Mouse (Mus musculus): ENCODE measurements around the gene Tsc1.

Tsc1 gene

DNA sequence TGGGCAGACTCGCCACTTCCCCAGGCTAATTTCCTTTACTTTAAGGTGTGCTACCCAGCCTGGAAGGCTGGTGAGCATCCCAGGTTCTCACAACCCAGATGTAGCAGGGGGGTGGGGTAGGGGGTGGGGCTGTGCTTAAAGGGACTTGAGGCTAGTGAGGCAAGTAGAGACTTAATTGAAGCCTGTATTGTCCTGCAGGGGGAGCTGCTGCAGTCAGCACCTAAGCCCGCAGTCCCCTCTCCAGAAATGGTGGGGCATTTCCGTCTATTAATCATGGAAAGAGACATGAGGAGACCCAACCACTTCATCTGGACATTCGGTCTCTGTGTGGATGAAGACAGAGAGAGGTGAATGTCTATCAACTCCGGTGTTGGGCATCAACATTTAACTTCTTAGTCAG is 24.7 kb upstream of the Tsc1 start:
- no peak for DNase-seq

DNA sequence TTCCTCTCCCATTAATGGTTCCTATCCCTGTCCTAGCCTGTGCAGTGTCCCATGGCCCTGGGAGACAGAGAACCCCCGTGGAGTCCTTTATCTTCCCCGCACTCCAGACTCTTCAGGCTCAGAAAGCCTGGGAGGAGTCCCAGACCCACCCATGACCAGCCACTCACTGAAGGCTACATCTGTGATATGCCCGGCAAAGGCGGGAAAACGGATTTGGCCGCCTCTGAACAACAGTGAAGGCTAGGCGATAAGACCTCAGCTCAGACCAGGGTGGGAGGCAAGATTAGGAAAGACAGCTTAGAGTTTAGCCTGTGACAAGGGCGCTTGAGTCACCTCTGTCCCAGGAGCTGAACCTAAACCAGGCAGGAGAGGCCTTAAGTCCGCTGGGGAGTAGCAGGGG is 24.2 kb upstream of the Tsc1 start:
- no peak for DNase-seq

DNA sequence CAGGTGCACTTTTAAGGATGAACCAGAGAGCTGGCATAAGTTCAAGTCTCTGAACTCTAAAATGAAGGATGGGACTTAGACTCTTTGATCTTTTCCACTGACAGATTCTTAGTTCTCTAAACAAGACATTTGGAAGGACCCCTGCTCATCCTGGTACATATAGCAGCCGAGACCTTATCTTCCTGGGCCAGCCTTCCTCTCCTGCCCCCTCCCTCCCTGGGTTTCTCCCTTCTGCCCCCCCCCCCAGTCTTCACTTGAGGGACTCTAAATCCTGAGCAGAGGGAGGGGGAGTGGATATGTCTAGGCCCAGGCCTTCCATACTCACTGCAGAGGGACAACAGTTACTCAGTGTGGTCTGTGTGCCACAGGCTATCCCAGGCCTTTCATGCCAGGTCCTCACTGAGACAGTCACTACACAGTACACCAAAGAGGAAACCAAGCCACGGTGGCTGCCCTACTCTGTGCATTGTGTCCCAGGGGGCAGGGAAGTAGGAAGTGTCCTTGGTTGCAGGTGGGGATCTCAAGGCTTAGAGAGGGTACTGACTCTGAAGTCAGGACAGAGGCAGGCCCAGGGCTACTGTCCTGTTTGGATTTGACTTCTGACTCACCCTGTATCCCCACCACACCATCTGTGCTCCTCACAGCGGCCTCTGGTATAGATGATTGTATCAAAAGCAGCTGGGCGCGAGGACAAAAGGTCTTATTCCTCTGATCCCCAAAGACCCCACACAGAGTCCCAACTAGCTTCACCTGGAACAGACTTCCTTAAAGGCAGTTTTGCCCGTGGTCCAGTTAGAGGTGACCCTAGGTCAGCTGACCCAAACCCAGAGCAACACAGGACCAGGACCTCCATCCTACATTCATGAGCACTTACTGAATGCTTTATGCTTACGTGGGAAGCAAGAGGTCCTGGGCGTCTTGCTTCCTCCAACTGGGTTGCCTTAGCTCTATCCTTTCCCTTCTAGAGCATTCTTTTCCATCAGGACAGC is 23.2 kb upstream of the Tsc1 start:
- DNase-seq: no peak

GRCm38 (mm10) chr2:28618777-28619336 is 22.2 kb upstream of the Tsc1 start:
- DNase-seq: no peak

- DNase-seq: no peak
Observed at GRCm38 (mm10) chr2:28619369-28619768, 21.7 kb upstream of the Tsc1 start.

DNA sequence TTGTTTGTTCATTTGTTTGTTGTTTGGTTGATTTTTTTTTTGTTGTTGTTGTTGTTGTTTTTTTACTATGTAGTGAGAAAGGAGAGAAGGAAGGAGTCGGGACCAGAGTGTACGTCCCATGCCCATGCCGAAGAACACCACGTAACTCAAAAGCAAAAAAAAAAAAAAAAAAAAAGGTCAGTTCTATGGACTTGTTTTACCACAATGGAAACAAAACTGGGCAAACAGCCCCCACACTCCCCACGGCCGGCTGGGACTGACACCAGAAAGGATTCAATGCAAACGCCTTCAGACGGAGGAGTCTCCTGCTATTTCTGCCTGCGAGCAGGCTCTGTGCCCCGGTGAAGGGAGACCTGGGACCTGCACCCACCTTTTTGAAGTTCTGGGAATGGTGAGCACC is 20.5 kb upstream of the Tsc1 start:
- DNase-seq: no peak

DNA sequence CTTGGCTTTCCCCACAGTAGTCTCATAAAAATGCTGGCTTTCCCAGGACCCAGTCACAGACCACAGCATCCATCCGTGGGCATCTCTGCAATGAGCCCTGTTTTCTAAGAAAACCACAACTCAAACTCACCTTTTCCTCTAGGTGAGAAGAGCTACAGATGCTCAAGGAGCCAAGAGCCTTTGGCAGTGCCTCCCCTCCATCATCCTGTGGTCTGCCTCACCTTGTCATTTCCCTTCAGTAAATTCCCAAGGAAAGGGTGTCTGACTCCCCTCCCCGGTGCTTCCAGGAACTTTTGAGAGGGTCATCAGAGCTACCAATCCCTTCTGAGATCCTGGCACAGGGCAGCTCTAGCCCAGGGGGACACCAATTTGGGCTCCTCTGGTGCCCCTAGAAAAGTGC is 19.9 kb upstream of the Tsc1 start:
- no peak for DNase-seq

- DNase-seq: no peak
Observed at GRCm38 (mm10) chr2:28621664-28622171, 19.3 kb upstream of the Tsc1 start, which contains the start of gene Gfi1b. Gene Gfi1b, minus strand, starts transcription at chr2:28621982.

- DNase-seq: peak; percentile 16 to 49
Observed at GRCm38 (mm10) chr2:28622521-28623124, 18.4 kb upstream of the Tsc1 start.

DNA sequence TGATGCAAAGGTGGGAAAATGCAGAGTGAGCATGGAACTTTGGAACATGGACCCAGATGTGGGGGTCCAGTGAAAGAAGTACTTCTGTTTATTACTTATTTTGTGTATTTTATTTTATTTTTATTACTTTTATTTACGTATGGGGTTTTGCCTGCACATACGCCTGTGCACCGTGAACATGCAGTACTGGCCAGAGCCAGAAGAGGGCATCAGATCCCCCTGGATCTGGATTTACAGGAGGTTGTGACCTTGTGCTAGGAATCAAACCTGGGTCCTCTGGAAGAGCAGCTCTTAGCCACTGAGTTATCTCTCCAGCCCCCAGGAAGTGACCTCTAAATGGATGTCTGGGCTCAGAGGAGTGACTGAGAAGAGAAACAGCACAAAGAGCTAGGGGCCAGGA is 16.2 kb upstream of the Tsc1 start:
- DNase-seq: no peak

GRCm38 (mm10) chr2:28626038-28626437 is 15.0 kb upstream of the Tsc1 start:
- DNase-seq: no peak

- DNase-seq: no peak
Observed at GRCm38 (mm10) chr2:28628053-28628452, 13.0 kb upstream of the Tsc1 start.

DNA sequence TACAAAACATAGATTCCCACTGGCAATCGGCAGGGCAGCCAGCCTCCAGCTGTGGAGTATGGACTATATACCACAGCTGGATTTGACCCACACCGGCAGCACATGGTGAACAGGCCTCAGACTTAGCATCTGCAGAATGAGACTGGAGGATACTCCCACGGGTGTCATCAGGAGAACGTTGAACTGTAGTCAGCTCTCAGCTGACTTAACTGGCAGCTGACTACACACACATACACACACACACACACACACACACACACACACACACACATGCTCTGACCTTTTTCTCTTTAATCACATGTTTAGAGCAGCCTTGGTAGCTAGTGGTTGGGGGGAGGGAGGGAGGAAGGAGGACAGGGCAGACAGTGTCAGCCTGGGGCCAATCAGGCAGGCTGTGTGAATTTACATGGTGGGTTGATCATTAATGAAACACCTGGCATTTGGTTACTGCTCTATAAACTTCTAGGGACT is 11.1 kb upstream of the Tsc1 start:
- no peak for DNase-seq

- no peak for DNase-seq
Observed at GRCm38 (mm10) chr2:28632626-28633025, 8.4 kb upstream of the Tsc1 start.

DNA sequence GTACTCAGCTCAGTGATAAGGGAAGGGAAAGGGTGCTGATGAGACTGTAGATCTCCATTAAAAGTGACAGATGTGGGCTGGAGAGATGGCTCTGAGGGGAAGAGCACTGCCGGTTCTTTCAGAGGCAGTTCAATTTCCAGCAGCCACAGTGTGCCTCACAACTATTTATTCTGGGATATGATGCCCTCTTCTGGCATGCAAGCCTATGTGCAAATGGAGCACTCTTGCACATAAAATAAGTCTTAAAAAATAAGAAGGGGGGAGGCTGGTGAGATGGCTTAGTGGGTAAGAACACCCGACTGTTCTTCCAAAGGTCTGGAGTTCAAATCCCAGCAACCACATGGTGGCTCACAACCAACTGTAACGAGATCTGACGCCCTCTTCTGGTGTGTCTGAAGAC is 7.9 kb upstream of the Tsc1 start:
- no peak for DNase-seq

DNA sequence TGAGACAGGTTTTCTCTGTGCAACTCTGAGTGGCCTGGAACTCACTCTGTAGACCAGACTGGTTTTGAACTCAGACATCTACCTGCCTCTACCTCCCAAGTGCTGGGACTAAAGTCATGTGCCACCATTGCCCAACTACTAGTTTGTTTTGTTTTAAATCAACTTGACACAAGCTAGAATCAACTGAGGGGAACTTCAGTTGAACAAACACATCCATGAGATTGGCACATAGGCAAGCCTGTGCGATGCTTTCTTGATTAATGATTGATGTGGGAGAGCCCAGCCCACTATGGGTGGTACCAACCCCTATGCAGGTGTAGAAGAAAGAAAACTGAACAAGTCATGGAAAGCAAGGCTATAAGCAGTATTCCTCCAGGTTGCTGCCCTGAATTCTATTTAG is 5.8 kb upstream of the Tsc1 start:
- no peak for DNase-seq

- DNase-seq: no peak
Observed at GRCm38 (mm10) chr2:28637106-28637845, 3.8 kb upstream of the Tsc1 start.

DNA sequence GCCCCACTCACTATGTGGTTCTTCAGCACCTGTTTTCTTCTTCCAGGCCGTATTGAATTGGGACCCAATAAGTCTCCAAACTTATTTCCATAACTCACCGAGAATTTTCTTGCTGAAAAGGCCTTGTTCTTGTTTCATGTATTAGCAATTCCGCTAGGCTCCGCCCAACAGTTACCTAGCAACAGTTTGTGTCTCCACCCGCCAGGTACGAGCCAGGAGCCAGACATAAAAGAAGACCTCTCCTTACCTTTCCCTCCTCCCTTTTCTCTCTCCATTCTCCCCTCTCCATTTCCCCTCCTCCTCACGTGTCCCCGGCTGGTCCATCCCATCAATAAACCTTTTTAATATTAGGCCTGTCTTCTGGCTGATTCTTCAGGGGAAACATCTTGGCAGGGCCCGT is 2.7 kb upstream of the Tsc1 start:
- no peak for DNase-seq

GRCm38 (mm10) chr2:28638886-28639285 is 2.1 kb upstream of the Tsc1 start:
- DNase-seq: peak in 1 of 2 experiments; percentile 20

- DNase-seq: peak; percentile 32 to 57
Observed at GRCm38 (mm10) chr2:28639794-28640193, 1.2 kb upstream of the Tsc1 start.

- DNase-seq: no peak
Observed at GRCm38 (mm10) chr2:28641435-28641941, 460 bp downstream of the Tsc1 start.

DNA sequence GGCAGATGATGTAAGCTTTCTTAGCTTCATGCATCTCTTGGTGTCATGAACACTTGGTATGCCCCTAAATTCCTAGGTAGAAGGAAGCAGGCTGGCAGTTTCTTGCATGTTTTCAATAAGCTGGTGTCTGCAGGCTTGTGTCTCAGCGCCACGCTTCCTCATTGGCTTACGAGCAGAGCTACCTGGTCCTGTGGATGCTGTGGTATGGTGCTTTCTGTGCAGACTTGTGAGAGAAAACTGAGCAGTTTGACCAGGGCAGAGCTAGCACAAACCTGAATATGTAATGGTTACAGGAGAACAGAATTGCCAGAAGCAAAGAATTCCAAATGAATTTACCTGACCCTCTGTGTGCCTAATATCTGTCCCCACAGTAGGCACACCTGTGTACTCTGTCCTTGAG is 2.1 kb downstream of the Tsc1 start:
- no peak for DNase-seq

GRCm38 (mm10) chr2:28650526-28650925 is 9.5 kb downstream of the Tsc1 start:
- peak; percentile 37 to 38 for DNase-seq
